Mouse (Mus musculus) MEL (cell line): ENCODE measurements around the gene Coa6. TPM values are rescaled to one million over a fixed set of nuclear protein-coding genes. Genes with fewer than 3 reads are reported as not detected.

ENCODE experiments used
- DNase-seq: peaks from one replicate; pipeline ENCODE4 v3.0.0; 2011; ENCODE audit warnings: low read depth, low spot score
- H3K27ac ChIP-seq: 2 replicates; pipeline ENCODE4 v1.5.1; 2012; ENCODE audit warnings: low read depth, mild to moderate bottlenecking, control low read depth, low read length, moderate library complexity; ENCODE audit not compliant: control insufficient read depth
- H3K27me3 ChIP-seq, 2 experiments: fragments of 150-350 bp in 1 of 2; sonication (generic) in 1 of 2; 2 replicates each; pipeline ENCODE4 v1.6.1; 2012; ENCODE audit warnings: low read length in 2 of 2, mild to moderate bottlenecking in 2 of 2, improper control_type of control experiment in 1 of 2, moderate library complexity in 1 of 2; ENCODE audit not compliant: insufficient read depth in 2 of 2, control insufficient read depth in 1 of 2
- H3K36me3 ChIP-seq, 2 experiments: 2 replicates each; pipeline ENCODE4 v1.6.1; 2012 to 2014; ENCODE audit warnings: low read length in 2 of 2, improper control_type of control experiment in 1 of 2, inconsistent platforms in 1 of 2, mild to moderate bottlenecking in 1 of 2; ENCODE audit not compliant: insufficient read depth in 2 of 2, control insufficient read depth in 1 of 2
- H3K4me1 ChIP-seq, 2 experiments: fragments of 150-350 bp in 1 of 2; sonication (generic) in 1 of 2; 2 replicates each; pipeline ENCODE4 v1.6.1; 2012; ENCODE audit warnings: low read length in 2 of 2, improper control_type of control experiment in 1 of 2, mild to moderate bottlenecking in 1 of 2; ENCODE audit not compliant: insufficient read depth in 2 of 2, control insufficient read depth in 1 of 2
- H3K4me3 ChIP-seq, 2 experiments: fragments of 150-350 bp in 1 of 2; sonication (generic) in 1 of 2; 2 replicates each; pipeline ENCODE4 v1.5.1; 2012; ENCODE audit warnings: low read depth in 2 of 2, low read length in 2 of 2, mild to moderate bottlenecking in 2 of 2, moderate library complexity in 2 of 2, control low read depth in 1 of 2, improper control_type of control experiment in 1 of 2; ENCODE audit not compliant: control insufficient read depth in 1 of 2, insufficient read depth in 1 of 2
- H3K79me2 ChIP-seq: 2 replicates; pipeline ENCODE4 v1.6.1; 2012; ENCODE audit warnings: mild to moderate bottlenecking, low read length, moderate library complexity; ENCODE audit not compliant: control insufficient read depth, poor library complexity, insufficient read depth
- H3K9ac ChIP-seq: 2 replicates; pipeline ENCODE4 v1.6.1; 2012; ENCODE audit warnings: low read depth, mild to moderate bottlenecking, control low read depth, low read length, moderate library complexity; ENCODE audit not compliant: control insufficient read depth, poor library complexity, severe bottlenecking
- H3K9me3 ChIP-seq: fragments of 150-350 bp; sonication (generic); replicated peaks from 2 replicates; pipeline ENCODE4 v1.6.1; 2012; ENCODE audit warnings: mild to moderate bottlenecking, low read length, improper control_type of control experiment, moderate library complexity; ENCODE audit not compliant: insufficient read depth
- ETS1 ChIP-seq: IDR thresholded peaks from 2 replicates; pipeline ENCODE4 v1.6.1; 2012; ENCODE audit warnings: low read depth, mild to moderate bottlenecking, inconsistent platforms, low read length, improper control_type of control experiment, moderate library complexity
- NELFE ChIP-seq: IDR thresholded peaks from 2 replicates; pipeline ENCODE4 v1.6.1; 2011; ENCODE audit warnings: low read depth, low read length, improper control_type of control experiment
- NRF1 ChIP-seq: IDR thresholded peaks from 2 replicates; pipeline ENCODE4 v1.6.1; 2014; ENCODE audit warnings: low read depth, mild to moderate bottlenecking, inconsistent platforms, low read length, improper control_type of control experiment, moderate library complexity; ENCODE audit not compliant: poor library complexity, insufficient read depth, severe bottlenecking
- POLR2A ChIP-seq, 2 experiments: IDR thresholded peaks; 2 replicates each; pipeline ENCODE4 v1.6.1; 2011 to 2012; ENCODE audit warnings: low read length in 2 of 2, mild to moderate bottlenecking in 2 of 2, control low read depth in 1 of 2, improper control_type of control experiment in 1 of 2, low read depth in 1 of 2, moderate library complexity in 1 of 2; ENCODE audit not compliant: control insufficient read depth in 1 of 2, insufficient read depth in 1 of 2, poor library complexity in 1 of 2
- USF2 ChIP-seq, 2 experiments: IDR thresholded peaks; 2 replicates each; pipeline ENCODE4 v1.6.1; 2011 to 2012; ENCODE audit warnings: improper control_type of control experiment in 2 of 2, low read length in 2 of 2, borderline replicate concordance in 1 of 2, inconsistent platforms in 1 of 2, low read depth in 1 of 2, mild to moderate bottlenecking in 1 of 2; ENCODE audit not compliant: insufficient read depth in 1 of 2
- polyA plus RNA-seq, 2 experiments: library from polyadenylated mRNA; stranded (reverse) in 1 of 2; unstranded in 1 of 2; fragments of >175 nt in 1 of 2; fragments of >200 nt in 1 of 2; gene quantifications; 2 replicates each; pipeline versions ENCODE4 v1.2.1 to v1.2.4; 2012; ENCODE audit warnings: low replicate concordance in 2 of 2, low read depth in 1 of 2; ENCODE audit not compliant: insufficient read length in 2 of 2, insufficient read depth in 1 of 2, missing spikeins in 1 of 2
- total RNA-seq: library from RNA; depleted of rRNA; stranded (reverse); fragments of 300-350 nt; gene quantifications from 2 replicates; pipeline ENCODE4 v1.2.3, GENCODE M21; 2012; rRNA removed

The Coa6 gene
- total and polyA plus RNA-seq, 3 experiments = 31.1 to 42.6 TPM; not detected in 1

DNA sequence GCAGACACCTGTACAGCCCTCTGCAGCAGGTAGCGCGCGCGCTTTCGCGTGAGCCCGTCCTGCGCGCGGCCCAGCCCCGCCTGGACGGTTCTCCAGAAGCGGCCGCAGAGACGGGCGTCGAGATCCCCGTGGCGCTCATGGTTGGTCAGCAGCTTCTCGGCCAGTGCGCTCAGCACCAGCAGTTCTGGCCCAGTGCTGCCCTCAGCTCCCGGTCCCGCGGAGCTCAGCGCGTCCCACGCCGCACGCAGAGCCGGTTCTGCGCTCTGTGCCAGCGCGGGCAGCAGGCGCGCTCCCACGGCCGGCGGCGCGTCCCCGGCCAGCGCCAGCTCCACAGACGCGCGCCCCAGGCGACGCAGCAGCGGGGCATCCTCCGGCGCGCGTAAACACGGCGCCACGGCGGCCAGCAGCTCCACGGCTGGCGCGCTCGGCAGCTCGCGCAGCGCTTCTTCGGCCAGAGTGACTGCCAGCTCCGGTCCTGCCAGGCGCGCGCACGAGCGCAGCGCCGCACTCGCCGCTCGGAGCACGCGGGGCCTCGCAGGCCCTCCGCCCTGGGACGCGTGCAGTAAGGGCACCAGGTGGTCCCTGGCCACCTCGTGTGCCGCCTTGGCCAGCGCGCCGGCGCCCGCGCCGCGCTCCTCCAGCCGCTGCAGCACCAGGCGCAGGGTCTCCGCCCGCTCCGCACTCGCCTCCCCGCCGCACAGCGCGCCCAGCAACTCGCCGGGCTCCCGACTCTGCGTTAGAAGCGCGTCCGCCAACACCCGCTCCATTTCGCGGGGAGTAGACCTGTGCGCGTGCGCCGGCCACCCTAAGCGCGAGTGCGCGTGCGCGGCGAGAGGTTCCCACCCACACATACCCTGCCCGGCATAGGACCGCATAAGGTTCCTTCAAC is 52.2 kb downstream of the Coa6 start, which contains the start of gene Tarbp1:
Tarbp1 (minus strand) TSS at position 767 of the 889 bp plus-strand sequence.
- Histone ChIP-seq H3K79me2 (peaks cover 10% of the 10 kb centered on the region), H3K9me3 (no peaks in the 10 kb centered on the region), H3K27me3 (0 out of 4 replicates have a peak, but pooled peaks cover 0 to 2% of the 10 kb centered on the region in 2 experiments), H3K4me1 (no peaks in the 10 kb centered on the region), H3K9ac (peak within 1 kb of the TSS; percentile 87), H3K4me3 (peak within 1 kb of the TSS; percentile 59 to 74), H3K27ac (no peak within 1 kb of the TSS), H3K36me3 (no peaks in the 10 kb centered on the region; a peak in 1 of 4 replicates)
- DNase-seq = peak; percentile 83
- TF ChIP-seq POLR2A (IDR thresholded peaks at IDR 0.05; ENCODE audit: control insufficient read depth in 1 of 2, insufficient read depth in 1 of 2, low read depth in 1 of 2, low read length in 2 of 2, poor library complexity in 1 of 2) (peak; percentile 26 to 58; a peak in 2 of 4 replicates), NELFE (peak; percentile 73), NRF1 (peak; percentile 88), ETS1 (no peak), USF2 (IDR thresholded peaks at IDR 0.05; ENCODE audit: borderline replicate concordance in 1 of 2, insufficient read depth in 1 of 2, low read depth in 1 of 2, low read length in 2 of 2) (no peak)

Other genes with a start within 250 kb of the Coa6 start
- not detected in 2 replicates for gene Slc35f3, start 124.0 kb upstream of the Coa6 start, total RNA-seq
- not detected for gene Slc35f3, start 124.0 kb upstream of the Coa6 start, polyA plus RNA-seq
- gene Tarbp1, start 52.5 kb downstream of the Coa6 start, total RNA-seq = 5.4 and 6.0 TPM in 2 replicates
- gene Tarbp1, start 52.5 kb downstream of the Coa6 start, polyA plus RNA-seq = 1 to 10 TPM in 1 of 2 experiments, not detected in 1; 8.4 TPM
- 30.4 and 37.2 TPM in 2 replicates for gene Irf2bp2, start 171.5 kb downstream of the Coa6 start, total RNA-seq
- 10 to 100 TPM in 1 of 2 experiments, not detected in 1; 17.1 TPM for gene Irf2bp2, start 171.5 kb downstream of the Coa6 start, polyA plus RNA-seq